Mouse (Mus musculus): ENCODE measurements around the gene Scn8a.

- TF ChIP-seq CTCF (IDR thresholded peaks at IDR 0.05; ENCODE audit: borderline replicate concordance, insufficient read depth, low read depth, low read length) (no peak), POLR2A (IDR thresholded peaks at IDR 0.05; ENCODE audit: borderline replicate concordance, insufficient read depth, low read length) (no peak)
Observed at GRCm38 (mm10) chr15:101052560-101053501, 183.2 kb downstream of the Scn8a start.

All from cerebellum, adult 2 months (tissue).